Mouse (Mus musculus): ENCODE measurements around the gene Atrn. TPM values are rescaled to one million over a fixed set of nuclear protein-coding genes. Genes with fewer than 3 reads are reported as not detected.

Atrn gene
- polyA plus RNA-seq, 1 experiment from 2014 or later = 3.1 TPM

GRCm38 (mm10) chr2:131061607-131062006, 155.3 kb downstream of the Atrn start:
- Histone ChIP-seq H3K9me3 (ENCODE audit: control insufficient read depth) (no peaks in the 10 kb centered on the region), H3K4me1 (replicated peaks; ENCODE audit: control insufficient read depth, insufficient read depth, low read length) (no peaks in the 10 kb centered on the region), H3K9ac (ENCODE audit: low read depth, low read length) (no peak overlapping the region), H3K4me3 (ENCODE audit: low read depth, low read length) (no peak overlapping the region), H3K36me3 (ENCODE audit: control insufficient read depth, insufficient read depth) (no peaks in the 10 kb centered on the region), H3K27me3 (replicated peaks; ENCODE audit: control insufficient read depth, insufficient read depth, low read length) (peaks cover 9% of the 10 kb centered on the region), H3K4me2 (replicated peaks; ENCODE audit: low read depth) (no peak overlapping the region), H3K27ac (ENCODE audit: low read depth, low read length) (no peak overlapping the region)
- ATAC-seq = no peak
- TF ChIP-seq CTCF (IDR thresholded peaks at IDR 0.05; ENCODE audit: low read depth) = no peak
- 53% methylated on average over 5 of the region's 5 CpGs for WGBS

- Histone ChIP-seq H3K4me3 (ENCODE audit: low read depth, low read length) (peak within 1 kb of the TSS; percentile 14), H3K27me3 (replicated peaks; ENCODE audit: control insufficient read depth, insufficient read depth, low read length) (peaks cover 9% of the 10 kb centered on the region), H3K9me3 (ENCODE audit: control insufficient read depth) (no peaks in the 10 kb centered on the region), H3K36me3 (ENCODE audit: control insufficient read depth, insufficient read depth) (no peaks in the 10 kb centered on the region), H3K27ac (ENCODE audit: low read depth, low read length) (no peak within 1 kb of the TSS), H3K4me2 (replicated peaks; ENCODE audit: low read depth) (peak within 1 kb of the TSS; percentile 57), H3K4me1 (replicated peaks; ENCODE audit: control insufficient read depth, insufficient read depth, low read length) (no peaks in the 10 kb centered on the region), H3K9ac (ENCODE audit: low read depth, low read length) (no peak within 1 kb of the TSS)
- no peak for TF ChIP-seq CTCF (IDR thresholded peaks at IDR 0.05; ENCODE audit: low read depth)
- no peak for ATAC-seq
- 4% methylated on average over 26 of the region's 27 CpGs for WGBS
These were observed 157.1 kb downstream of the Atrn start, which contains the start of gene Adam33 for GRCm38 (mm10) chr2:131063404-131063864. TSS of gene Adam33 (minus strand) at chr2:131063814.

- no peak overlapping the region for H3K27ac ChIP-seq (ENCODE audit: low read depth, low read length)
- no peak for ATAC-seq
- peaks cover 9% of the 10 kb centered on the region for H3K27me3 ChIP-seq (replicated peaks; ENCODE audit: control insufficient read depth, insufficient read depth, low read length)
- no peaks in the 10 kb centered on the region for H3K9me3 ChIP-seq (ENCODE audit: control insufficient read depth)
- no peak overlapping the region for H3K4me3 ChIP-seq (ENCODE audit: low read depth, low read length)
- no peak for TF ChIP-seq CTCF (IDR thresholded peaks at IDR 0.05; ENCODE audit: low read depth)
- no peak overlapping the region for H3K4me2 ChIP-seq (replicated peaks; ENCODE audit: low read depth)
- H3K4me1 ChIP-seq (replicated peaks; ENCODE audit: control insufficient read depth, insufficient read depth, low read length) = no peaks in the 10 kb centered on the region
- 63% methylated on average over 9 of the region's 9 CpGs for WGBS
- H3K36me3 ChIP-seq (ENCODE audit: control insufficient read depth, insufficient read depth) = no peaks in the 10 kb centered on the region
- no peak overlapping the region for H3K9ac ChIP-seq (ENCODE audit: low read depth, low read length)
These were observed 160.0 kb downstream of the Atrn start for GRCm38 (mm10) chr2:131066342-131066741.

GRCm38 (mm10) chr2:131067481-131067880, 161.2 kb downstream of the Atrn start:
- WGBS = 63% methylated on average over 6 of the region's 6 CpGs

GRCm38 (mm10) chr2:131072536-131072935, 166.2 kb downstream of the Atrn start:
- Histone ChIP-seq H3K9ac (ENCODE audit: low read depth, low read length) (no peak overlapping the region), H3K4me2 (replicated peaks; ENCODE audit: low read depth) (no peak overlapping the region), H3K4me3 (ENCODE audit: low read depth, low read length) (no peak overlapping the region), H3K27me3 (replicated peaks; ENCODE audit: control insufficient read depth, insufficient read depth, low read length) (no peaks in the 10 kb centered on the region), H3K36me3 (ENCODE audit: control insufficient read depth, insufficient read depth) (no peaks in the 10 kb centered on the region), H3K27ac (ENCODE audit: low read depth, low read length) (no peak overlapping the region), H3K9me3 (ENCODE audit: control insufficient read depth) (no peaks in the 10 kb centered on the region), H3K4me1 (replicated peaks; ENCODE audit: control insufficient read depth, insufficient read depth, low read length) (no peaks in the 10 kb centered on the region)
- TF ChIP-seq CTCF (IDR thresholded peaks at IDR 0.05; ENCODE audit: low read depth) = no peak
- no peak for ATAC-seq
- WGBS = 90% methylated on average over 10 of the region's 10 CpGs

More at GRCm38 (mm10) chr2:131067481-131067880, 161.2 kb downstream of the Atrn start:
- H3K9ac ChIP-seq (ENCODE audit: low read depth, low read length) = no peak overlapping the region
- H3K4me3 ChIP-seq (ENCODE audit: low read depth, low read length) = no peak overlapping the region
- H3K27me3 ChIP-seq (replicated peaks; ENCODE audit: control insufficient read depth, insufficient read depth, low read length) = peaks cover 9% of the 10 kb centered on the region
- no peak for TF ChIP-seq CTCF (IDR thresholded peaks at IDR 0.05; ENCODE audit: low read depth)
- no peaks in the 10 kb centered on the region for H3K9me3 ChIP-seq (ENCODE audit: control insufficient read depth)
- H3K4me1 ChIP-seq (replicated peaks; ENCODE audit: control insufficient read depth, insufficient read depth, low read length) = no peaks in the 10 kb centered on the region
- no peaks in the 10 kb centered on the region for H3K36me3 ChIP-seq (ENCODE audit: control insufficient read depth, insufficient read depth)
- H3K27ac ChIP-seq (ENCODE audit: low read depth, low read length) = no peak overlapping the region
- ATAC-seq = no peak
- no peak overlapping the region for H3K4me2 ChIP-seq (replicated peaks; ENCODE audit: low read depth)

Small RNA genes within 50 kb of the gene (microRNA-seq; reads per million reads assigned to microRNA genes)
- not detected for gene Mir6973b

Other genes starting within 250 kb of the Atrn start
- 118 and 120 TPM in 2 replicates for gene Ddrgk1, start 241.8 kb upstream of the Atrn start, polyA plus RNA-seq (2015; fragmentation: Nextera tagmentation; extraction: Ambion mirVana)
- 59.1 and 60.8 TPM in 2 replicates for gene Itpa, start 238.9 kb upstream of the Atrn start, polyA plus RNA-seq (2015; fragmentation: Nextera tagmentation; extraction: Ambion mirVana)
- gene Slc4a11, start 209.0 kb upstream of the Atrn start, polyA plus RNA-seq (2015; fragmentation: Nextera tagmentation; extraction: Ambion mirVana) = 0.14 TPM in 1 of 2 replicates, not detected in the other
- 9.0 and 10.6 TPM in 2 replicates for gene 4930402H24Rik, start 89 bp upstream of the Atrn start, polyA plus RNA-seq (2015; fragmentation: Nextera tagmentation; extraction: Ambion mirVana)
- 3.8 and 5.7 TPM in 2 replicates for gene Gfra4, start 136.6 kb downstream of the Atrn start, polyA plus RNA-seq (2015; fragmentation: Nextera tagmentation; extraction: Ambion mirVana)
- gene Adam33, start 157.3 kb downstream of the Atrn start, polyA plus RNA-seq (2015; fragmentation: Nextera tagmentation; extraction: Ambion mirVana) = 2.7 and 5.1 TPM in 2 replicates
- gene Siglec1, start 180.3 kb downstream of the Atrn start, polyA plus RNA-seq (2015; fragmentation: Nextera tagmentation; extraction: Ambion mirVana) = 0.20 and 0.30 TPM in 2 replicates
- gene Hspa12b, start 220.8 kb downstream of the Atrn start, polyA plus RNA-seq (2015; fragmentation: Nextera tagmentation; extraction: Ambion mirVana) = 2.1 and 2.3 TPM in 2 replicates
- not detected in 2 replicates for gene Gm11037, start 227.0 kb downstream of the Atrn start, polyA plus RNA-seq (2015; fragmentation: Nextera tagmentation; extraction: Ambion mirVana)